Mouse (Mus musculus) gonadal fat pad, adult 2 months (tissue): ENCODE results near the gene Etl4. TPM values are rescaled to one million over a fixed set of nuclear protein-coding genes. Genes with fewer than 3 reads are reported as not detected.
A peak's percentile ranks its signal among the peaks of the same experiment; 100 is the strongest.

Experiments used
- DNase-seq: peaks from one replicate; pipeline ENCODE4 v3.0.0-alpha.2; 2012; ENCODE audit warnings: low read depth
- polyA plus RNA-seq: library from polyadenylated mRNA; depleted of rRNA; stranded (reverse); fragments of >200 nt; gene quantifications from 2 replicates; pipeline ENCODE4 v1.2.3, GENCODE M21; 2012

The Etl4 gene
- polyA plus RNA-seq, 1 experiment, result 25.9 TPM

DNA sequence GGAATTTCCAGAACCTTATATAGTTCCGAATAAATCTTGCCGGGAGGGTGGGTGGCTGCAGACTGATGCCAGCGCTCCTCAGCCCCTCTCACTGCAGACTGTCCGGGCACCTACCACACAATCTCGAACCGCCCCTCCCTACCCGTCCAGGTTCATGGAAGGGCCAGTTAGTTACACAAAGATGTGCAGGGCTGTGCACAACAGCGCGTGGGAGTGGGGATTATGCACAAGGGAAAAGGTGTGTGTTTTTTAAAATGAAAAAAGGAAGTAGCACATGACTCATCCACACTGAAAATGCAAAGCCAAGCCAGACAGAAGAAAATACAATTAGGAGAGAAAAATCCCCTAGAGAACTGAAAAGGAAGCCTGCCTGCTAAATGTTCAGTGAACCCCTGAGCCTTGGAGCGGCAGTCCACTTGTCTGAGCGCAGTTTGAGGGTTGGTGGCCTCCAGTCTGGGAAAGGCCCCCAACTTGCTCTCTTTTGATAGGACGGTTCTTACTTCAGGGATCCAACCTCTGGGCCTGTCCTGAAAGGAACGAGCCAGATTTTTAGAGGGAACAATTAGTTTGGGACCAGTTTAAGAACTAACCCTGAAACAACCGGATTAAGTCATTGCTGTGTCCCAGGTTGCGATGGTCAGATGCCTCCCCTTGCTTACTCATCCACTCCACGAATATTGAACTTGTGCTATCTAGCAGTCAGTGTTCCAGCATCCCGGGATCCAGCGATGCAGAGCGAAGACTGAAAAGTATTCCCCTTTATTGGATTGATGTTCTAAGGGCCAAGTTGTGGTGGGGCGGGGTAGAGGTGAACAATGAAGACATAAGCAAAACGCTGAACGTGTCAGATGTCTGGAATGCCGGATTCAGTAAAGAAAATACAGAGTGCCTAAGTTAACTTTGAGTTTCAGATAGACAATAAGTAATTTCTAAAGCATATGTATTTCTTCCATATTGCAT, 611.3 kb downstream of the Etl4 start:
- no peak for DNase-seq

DNA sequence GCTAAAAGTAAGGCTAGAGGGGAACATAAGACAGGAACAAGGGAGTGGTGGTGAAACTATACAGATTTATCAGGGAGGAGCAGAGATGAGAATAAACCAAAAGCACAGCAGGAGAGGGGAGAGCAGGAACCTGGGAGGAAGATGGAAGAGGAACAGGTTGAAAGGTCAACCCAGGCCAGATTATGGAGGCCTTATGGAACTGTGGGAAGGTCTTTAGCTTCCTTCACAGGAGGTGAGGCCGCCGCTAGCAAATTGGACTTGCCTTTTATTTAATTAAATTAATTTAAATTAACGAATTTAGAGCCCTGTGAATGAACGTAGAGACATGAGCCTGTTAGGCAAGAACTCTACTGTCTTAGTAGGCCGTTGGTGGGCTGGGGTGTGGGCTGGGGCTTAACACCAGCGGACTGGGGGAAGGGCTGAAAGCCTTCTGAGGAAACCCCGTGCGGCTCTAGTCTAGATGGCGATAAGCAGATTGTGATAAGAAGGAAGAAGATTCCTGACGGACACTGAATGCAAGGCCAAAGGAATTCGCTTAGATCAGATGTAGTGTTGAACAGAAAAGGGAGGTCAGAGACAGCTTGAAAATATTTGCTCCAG, 612.2 kb downstream of the Etl4 start:
- no peak for DNase-seq

DNA sequence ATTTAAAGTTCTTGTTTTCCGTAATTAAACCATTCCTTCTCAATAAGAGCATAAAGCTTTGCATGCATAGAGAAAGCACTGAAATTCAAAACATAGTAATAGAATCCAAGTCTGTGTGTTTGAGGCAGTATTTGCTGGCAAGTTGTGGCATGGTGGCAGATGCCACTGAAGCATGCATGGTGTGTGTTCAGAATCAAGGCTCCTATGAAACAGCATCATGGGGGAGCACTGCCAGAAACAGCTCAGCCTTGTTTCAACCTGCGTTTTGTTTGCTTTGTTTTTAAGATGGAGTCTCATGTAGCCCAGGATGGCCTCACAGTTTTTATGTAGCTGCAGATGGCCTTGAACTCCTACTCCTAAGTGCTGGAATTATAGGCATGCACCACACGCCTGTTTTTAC, 614.1 kb downstream of the Etl4 start:
- no peak for DNase-seq

DNA sequence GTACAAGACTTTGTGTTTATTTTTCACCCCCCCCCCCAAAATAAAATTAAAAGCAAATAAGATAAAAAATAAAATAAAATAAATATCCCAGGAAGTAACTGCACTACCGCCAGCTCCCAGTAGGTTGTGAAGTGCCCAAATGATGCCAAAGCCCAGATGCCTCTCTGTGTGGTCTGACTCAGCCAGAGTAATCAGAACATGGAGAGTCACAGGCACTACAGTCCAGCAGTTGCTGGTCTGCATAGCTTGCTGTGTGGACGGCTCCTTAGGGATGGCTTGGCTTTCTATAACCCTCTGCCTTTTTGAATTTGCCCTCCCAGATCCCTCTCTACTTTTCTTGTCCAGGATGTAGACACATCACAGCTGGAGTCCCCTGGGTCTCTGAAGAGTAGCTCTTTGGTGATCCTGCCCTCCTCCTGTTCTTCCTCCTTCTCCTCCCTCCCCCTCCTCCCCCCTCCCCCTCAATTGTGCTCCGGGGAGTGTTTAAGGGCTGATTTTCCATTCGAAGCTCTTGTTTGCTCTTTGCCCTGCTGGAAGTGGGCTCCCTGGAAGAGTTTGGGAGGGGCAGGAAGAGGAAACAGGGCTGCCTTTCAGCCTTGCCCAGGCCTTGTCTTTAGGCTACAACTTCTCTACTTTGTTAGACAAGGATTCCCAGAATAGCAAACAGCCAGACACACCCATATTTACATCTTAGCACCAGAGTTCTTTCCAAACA, 616.5 kb downstream of the Etl4 start:
- DNase-seq, result no peak

DNA sequence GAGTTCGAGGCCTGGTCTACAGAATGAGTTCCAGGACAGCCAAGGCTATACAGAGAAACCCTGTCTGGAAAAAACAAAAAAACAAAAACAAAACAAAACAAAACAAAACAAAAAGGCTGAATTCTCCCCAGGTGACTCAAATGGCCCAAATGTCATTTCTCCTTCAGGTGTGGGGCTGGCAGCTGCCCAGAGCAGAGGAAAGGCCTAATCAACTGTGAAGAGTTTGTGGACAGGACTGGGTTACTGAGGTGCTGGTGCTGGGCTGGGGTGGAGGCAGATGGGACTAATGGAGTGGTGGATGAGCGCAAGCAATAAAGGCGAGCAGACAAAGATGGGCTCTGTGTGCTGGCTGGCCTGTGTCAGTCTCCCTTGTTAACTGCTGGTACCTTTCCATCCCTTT, 617.3 kb downstream of the Etl4 start:
- DNase-seq, result no peak

DNA sequence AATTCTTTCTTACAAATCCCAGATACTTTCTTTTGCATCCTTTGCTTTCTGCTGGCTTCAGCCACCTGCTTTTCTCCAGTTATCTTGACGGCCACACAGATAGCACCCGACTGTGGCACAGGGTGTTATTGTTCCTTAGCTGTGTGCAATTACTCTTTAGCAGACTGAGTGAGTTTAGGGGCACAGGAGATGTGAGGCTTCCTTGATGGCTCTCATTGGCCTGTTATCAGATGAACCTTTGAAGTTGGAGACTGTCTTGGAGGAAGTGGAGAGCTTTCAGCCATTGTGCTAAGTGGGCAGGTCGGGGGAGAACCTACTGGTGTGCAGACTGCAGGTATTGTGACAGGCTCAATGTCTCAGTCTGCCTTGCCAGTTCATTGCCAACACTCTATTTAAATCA, 623.0 kb downstream of the Etl4 start:
- no peak for DNase-seq

DNA sequence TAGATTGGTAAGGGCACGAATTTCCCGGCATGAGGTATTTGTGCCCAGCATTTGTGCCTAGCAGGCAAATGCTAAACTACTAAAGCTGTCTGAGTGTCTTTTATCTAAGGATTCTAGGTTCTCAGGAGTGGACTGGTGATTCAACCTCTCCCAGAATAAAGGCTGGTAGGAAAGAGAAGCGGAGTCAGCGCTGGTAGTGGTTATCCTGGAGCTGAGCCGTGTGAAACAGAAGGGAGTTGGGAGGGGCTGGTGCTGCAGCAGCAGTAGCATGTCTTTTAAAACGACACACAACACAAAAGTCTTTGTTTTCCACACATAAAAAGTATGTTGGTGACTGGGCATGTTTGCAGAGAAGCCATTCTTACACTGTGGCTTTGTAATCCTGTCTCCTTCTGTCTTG, 628.2 kb downstream of the Etl4 start:
- no peak for DNase-seq

DNA sequence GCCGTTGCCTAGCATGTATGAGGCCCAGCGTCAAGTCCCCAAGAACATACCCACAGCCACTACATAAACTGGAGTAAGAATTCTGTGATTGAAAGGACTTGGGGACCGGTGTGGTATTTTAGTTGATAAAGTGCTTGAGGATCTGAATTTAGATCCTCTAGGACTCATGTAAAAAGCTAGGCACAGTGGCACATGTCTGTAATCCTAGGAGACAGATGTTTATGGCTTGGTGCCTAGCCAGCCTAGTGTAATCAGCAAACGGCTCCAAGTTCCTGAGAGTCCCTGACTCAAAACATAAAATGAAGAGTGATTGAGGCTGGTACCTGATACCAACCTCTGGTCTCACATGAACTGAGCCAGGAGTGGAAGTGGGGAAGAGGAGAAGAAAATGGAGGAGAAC, 629.3 kb downstream of the Etl4 start:
- DNase-seq, result no peak

DNA sequence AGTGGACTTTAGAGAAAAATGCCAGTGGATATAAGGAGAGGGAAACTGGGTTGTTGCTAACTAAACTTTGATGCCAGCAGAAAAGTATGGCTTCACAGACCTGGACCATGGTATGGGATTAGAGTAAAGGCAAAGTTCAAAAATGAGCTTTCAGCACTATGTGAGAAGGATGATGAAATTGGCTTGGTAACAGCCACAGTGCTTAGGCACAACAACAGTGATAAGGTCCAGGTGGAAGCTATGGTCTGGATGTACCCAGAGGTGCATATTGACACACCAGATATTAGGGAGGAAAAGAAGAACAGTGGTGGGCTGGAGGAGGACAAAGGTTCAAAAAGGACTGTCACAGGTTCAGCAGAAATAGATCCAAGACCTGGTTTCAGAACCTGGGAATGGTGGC, 631.7 kb downstream of the Etl4 start:
- DNase-seq, result no peak

DNA sequence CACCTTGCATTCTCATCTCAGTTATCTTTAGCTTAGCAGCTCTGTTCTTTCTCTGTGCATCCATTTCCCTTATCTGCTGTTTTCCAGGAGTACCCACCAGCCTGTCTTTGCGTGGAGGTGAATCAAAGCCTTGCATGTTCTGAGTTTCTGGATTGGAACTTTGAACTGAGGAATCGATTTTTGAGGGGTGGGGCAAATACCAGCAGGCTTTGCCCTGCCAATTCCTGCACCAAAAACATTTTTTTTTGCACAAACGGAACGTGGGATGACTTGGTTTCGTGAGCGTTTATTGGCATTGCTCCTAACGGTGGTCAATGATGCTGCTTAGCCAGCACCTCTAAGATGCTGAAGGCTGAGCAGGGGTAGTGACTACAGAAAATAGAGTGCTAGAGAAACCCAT, 632.7 kb downstream of the Etl4 start:
- DNase-seq, result no peak

DNA sequence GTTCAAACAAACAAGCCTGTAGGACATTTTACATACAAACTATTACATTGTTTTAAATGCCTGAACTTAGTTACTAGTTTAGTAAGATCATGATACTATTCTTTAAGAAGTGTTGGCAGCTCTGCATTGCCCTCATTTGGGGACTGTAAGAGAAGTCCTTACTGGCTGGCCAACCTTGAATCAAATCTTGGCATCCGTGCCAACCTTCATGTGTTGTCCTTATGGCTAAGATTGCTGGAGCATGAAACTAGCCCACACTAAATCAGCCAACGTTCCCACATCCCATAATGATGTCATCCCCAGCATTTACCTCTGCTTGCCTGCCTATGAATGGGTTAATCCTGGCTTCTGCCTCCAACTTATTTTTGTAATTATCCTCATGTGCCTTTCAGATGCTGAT, 636.0 kb downstream of the Etl4 start:
- no peak for DNase-seq

DNA sequence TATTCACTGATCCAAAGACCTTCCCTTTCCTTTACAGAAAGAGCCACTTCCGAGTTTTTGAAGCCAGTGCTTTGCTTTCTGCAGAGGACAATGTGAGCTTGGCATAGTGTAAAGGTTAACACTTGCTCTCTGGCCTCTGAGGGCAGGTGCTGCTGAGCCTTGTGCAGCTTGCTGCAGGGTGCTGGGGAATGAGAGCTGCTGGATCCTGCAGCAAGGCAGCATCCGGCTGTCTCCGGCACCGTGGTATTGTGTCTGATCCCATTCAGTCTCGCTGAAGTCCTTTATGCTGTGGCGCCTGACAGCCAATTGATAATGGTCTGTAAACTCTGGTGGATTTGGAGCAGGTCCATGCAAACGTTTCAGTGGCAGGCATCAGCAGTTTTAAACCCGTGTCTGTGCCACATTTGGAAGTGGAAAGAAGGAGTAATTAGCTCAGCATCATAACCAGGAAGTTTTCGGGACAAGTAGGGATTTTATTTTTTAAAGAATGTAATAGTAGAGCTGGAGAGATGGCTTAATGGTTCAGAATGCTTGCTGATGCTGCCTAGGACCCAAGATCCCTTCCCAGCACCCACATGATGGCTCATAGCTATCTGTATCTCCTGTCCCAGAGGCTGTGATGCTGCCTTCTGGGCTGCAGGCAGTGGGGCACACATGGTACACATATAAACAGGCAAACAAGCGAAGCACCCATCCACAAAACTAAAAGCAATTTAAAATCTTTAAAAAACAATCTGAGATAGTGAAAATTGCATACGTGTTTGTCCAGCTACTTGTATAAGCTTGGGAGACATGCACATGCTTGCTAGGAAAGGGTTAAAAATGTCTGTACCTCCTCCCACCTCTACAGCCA, 637.1 kb downstream of the Etl4 start:
- DNase-seq, result no peak

DNA sequence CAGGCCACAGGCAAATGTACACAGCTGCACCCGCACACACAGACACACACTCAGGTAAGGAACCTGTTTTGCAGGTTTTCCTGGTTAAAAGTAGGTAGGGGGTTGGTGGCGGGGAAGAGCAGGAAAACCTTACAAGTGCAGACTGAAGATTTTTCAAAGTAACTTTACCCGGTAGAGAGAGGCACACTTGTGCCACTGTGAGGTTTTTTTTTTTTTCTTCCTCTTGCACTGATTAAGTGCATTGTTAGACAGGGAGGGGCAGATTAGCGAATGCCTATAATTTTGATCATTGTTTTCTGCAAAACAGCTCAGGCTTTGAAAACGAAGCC, 637.7 kb downstream of the Etl4 start:
- DNase-seq, result peak; percentile 68

DNA sequence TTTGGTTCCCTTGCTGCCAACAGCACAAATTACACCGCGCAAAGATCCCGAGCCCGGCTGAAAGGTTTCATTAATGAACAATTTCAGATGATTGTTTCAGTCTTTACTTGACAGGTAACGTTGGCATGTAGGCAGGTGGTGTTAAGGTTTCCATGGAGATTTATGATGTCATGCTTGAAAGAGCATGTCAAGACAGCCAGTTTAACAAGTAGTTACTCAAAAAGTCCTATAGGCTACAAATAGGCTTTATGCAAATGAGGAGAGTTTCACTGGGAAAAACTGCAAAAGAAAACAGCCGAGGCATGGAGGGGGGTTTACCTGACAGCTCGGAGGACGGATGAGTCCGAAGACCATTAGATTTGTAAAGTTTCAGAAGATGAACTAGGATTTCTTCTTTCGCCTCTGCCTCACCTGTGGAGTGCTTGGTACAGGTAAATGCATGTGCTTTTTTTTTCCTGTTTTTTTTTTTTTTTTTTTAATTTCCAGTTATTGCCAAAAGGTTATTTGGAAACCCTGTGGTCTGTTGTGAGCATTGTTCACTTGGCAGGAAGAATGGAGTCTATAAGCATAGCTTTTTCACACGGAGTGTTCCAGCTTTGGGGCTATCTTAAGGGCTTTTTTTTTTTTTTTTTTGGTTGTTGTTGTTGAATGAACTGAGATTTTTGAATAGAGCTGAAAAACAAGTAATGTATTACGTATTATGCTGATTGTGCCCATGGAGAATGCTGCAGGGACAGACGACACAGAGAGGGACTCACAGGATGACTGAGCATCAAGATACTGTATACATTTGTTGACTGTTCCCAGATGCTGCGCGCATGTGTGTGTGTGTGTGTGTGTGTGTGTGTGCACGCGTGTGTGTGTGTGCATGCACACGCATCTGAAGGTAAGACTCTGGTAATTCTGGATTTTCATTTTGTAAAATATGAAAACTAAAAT, 638.4 kb downstream of the Etl4 start:
- peak; percentile 83 for DNase-seq

DNA sequence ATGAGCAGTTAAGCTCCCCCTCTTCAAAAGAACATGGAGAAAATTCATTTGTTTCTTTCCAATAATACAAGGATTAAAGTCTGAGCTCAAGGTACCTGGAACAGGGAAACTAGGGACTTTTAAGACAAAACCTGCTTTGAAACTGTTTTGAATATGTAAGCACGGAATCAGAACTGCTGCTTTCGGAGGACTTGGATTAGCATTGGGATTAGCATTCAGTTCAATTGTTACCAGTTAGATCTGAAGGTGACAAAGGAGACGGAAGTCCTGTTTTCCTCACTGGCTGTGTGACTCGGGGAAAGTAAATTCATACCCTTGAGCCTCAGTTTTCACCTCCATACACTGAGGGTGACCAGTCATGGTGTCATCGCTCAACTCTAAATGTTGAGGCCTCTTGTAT, 639.5 kb downstream of the Etl4 start:
- DNase-seq, result no peak

DNA sequence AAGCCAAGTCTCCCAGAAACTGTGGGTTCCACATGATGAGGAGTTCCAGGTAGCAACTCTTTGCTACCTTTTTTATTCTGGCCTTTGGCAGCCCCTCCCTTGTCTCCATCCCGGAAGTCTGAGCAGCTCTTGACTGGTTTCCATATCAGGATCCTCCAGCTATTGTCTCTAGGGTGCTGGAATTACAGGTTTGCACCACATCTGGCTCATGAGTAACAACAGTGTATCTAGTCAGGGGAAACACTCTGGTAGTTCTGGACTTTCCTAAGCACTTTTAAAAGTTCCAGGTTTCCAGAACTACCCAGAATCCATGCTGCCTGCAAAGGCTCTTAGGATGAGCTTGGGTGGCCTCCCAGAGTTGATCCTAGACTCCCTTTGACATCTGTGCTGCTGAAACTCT, 640.4 kb downstream of the Etl4 start:
- DNase-seq, result no peak

DNA sequence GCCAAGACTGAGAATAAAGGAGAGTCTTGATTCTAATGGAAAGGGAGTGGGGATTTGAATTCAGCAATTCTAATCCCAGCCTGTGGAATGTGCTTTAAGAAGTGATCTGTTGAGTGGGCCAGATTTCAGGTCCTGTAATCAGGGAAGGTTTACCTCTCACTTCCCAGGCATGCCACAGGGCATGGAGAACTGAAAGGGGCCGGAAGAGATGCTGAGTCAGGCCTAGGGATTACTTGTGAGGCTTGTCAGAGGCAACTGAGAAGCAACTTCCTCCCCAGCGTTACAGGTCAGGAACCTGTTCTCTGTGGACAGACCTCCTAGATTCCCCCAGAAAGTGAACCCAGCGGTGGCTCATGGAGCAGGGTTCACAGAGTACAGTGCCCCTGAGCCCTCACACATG, 646.1 kb downstream of the Etl4 start:
- DNase-seq, result no peak

DNA sequence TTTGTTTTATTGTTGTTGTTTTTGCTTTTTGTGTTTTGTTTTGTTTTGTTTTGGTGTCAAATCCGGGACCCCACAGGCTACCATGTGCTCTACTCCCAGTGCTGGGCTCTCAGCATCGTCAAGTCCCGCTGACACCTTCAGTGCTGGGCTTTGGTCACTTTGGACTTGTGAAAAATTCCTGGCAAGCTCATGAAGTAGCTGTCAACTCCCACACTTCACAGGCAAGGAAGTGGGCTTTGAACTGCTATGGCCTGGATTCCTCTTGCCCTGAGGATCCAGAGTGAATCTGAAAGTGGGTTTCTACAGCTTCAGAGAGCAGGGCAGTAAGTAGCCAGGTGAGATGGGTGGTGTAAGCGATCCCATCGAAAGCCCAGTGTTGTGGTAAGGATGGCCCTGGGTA, 649.5 kb downstream of the Etl4 start:
- DNase-seq, result no peak

DNA sequence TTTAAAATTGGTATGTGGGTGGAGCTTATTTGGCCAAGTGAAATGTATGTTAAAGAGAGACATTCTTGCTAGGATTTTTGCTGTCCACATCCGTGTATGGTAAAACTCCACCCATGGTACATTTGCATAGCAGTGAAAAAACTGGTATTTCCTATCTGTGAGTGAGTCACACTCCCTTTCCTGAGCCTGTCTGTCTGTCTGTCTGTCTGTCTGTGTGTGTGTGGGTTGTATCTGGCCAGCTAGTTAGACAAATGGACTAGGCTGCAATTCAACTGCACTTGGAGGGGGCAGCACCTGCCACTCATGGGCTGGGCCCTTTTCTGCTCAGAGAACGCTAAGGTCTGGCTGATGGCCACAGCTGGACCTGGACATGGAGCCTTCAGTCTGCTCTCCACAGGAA, 650.1 kb downstream of the Etl4 start:
- no peak for DNase-seq

DNA sequence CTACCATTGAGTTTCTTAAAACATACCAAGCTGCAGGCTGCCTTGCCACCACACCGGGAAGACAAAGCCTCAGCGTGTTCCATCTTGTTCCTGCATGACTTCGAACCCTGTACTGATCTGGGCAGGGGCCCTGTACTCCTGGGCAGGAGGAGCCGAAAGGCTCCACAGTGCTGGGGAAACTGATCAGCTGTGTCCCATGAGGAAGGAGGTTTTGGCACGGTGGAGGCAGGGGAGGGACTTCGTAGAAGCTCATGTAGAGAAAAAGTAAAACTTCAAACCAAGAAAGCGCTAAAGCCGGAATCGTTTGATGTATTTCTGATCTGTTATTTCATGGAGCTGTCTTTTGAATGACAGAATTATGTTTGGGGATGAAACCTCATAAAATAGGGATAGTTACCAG, 651.0 kb downstream of the Etl4 start:
- DNase-seq, result no peak

DNA sequence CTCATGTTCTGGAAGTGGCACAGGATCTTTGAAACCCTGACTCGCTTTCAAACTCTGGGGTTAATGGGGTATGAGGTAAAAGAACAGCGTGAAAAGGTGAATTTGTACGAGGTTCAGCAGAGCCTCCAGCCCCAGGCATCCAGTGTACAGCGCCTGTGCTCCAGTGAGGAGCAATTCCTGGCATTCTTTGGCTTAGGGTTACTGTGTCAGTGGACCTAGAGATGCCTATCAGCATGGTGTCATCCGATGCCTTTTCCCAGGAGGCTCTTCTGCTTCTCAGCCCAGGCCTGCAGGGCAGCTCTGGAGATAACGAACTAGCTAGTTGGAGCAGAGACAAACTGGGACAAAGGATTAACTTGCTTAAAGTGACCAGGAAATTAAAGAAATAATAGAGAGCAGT, 653.5 kb downstream of the Etl4 start:
- no peak for DNase-seq
